Mouse (Mus musculus) brain, embryonic 14.5 days (tissue): ENCODE data around the gene Wdr20.

Source experiments
- CTCF ChIP-seq: fragments of 200-500 bp; IDR thresholded peaks from 2 replicates; pipeline ENCODE4 v1.5.1; 2012; ENCODE audit warnings: inconsistent platforms, mild to moderate bottlenecking, moderate library complexity, borderline replicate concordance; ENCODE audit not compliant: insufficient read depth, insufficient read length; ENCODE audit errors: extremely low read depth
- POLR2A ChIP-seq: fragments of 200-500 bp; IDR thresholded peaks from 2 replicates; pipeline ENCODE4 v1.6.1; 2012; ENCODE audit warnings: mild to moderate bottlenecking, inconsistent platforms, borderline replicate concordance; ENCODE audit not compliant: poor library complexity, insufficient read depth, insufficient read length, severe bottlenecking; ENCODE audit errors: extremely low read depth

- no peak for TF ChIP-seq CTCF
- no peak for TF ChIP-seq POLR2A
Observed at GRCm38 (mm10) chr12:110836729-110837128, 99.0 kb downstream of the Wdr20 start.
